Mouse (Mus musculus) neural tube, embryonic 10.5 days (tissue): Measurements from ENCODE around the gene Gm8246.
"Not testable (repeated sequence)": the region's sequence is repeated elsewhere in the genome, so short reads cannot be mapped to it uniquely, and the experiment has no call there.

Experiments
- DNase-seq: peaks from one replicate; pipeline ENCODE4 v3.0.0-alpha.2; 2017; ENCODE audit warnings: low spot score; ENCODE audit errors: extremely low spot score

Gene Gm8246

DNA sequence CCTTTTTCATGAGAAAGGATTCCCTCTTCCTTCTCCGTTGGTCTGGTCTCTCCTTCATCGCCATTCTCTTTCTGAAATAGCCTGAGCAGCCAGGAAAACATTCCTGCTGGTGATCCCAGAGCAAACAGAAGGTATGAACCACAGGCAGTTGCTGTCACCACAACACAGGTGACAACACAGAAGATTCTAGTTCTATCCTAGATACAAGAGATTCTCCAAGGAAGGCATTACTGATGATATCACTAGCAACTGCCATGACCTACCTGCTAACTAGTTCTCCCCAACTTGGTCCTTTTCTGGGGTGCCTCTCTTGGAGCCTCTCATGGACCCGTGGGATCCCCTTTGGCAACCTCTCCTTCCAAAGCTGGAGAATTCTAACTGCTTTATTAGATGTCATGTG, at the start of gene Gm8246:
Gene Gm8246, minus strand, starts transcription at position 101 of the 400 bp plus-strand sequence.
- not testable (repeated sequence) for DNase-seq

DNA sequence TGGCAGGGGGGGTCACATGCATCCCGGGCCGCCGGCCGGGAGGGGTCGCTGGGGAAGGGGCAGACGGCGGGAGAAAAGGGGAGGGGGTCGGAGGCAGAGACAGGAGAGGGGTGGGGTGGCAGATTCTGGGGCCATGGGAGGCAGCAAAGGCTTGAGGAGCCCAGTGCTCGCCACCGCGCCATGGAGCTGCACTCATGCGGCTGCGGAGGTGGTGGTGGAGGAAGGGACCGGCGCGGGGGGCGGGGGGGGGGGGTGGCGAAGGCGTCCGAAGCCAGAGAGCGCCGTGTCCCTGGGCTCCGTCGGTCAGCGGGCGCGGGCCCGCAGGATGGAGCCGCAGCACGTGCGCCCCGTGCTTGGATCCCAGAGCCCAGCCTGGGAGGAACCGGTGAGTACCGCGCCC, 23.7 kb upstream of the Gm8246 start, which contains the start of gene Gm3488:
Gene Gm3488, plus strand, starts transcription at position 301 of the 400 bp plus-strand sequence.
- not testable (repeated sequence) for DNase-seq

GRCm38 (mm10) chr14:5483907-5484306, 6.3 kb upstream of the Gm8246 start, which contains the start of gene Gm3187:
TSS of gene Gm3187 (plus strand) at chr14:5484207.
- DNase-seq: not testable (repeated sequence)

GRCm38 (mm10) chr14:5460469-5460868, 17.2 kb downstream of the Gm8246 start:
- not testable (repeated sequence) for DNase-seq

DNA sequence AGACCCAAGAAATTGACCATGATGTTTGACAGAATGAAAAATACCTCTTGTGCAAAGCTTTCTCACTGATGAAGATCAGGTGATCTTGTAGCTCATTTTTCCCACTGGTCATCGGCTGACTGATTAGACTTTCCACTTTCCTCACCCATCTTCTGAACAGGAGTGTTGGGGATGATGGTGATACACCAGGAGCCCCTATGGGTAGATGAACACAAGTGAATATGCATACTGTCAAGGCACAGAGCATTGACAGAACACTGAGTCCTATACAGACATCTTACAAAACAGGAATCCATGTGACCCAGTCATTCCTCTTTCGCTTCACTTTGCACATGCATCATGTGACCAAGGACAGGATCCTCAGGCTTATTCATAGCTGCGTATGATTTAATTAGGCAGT, 22.3 kb downstream of the Gm8246 start, which contains the start of gene Gm3194:
Gene Gm3194, minus strand, starts transcription at position 101 of the 400 bp plus-strand sequence.
- DNase-seq: not testable (repeated sequence)
